Mouse (Mus musculus) limb, embryonic 12.5 days (tissue): ENCODE results near the gene Fam192a. TPM values are rescaled to one million over a fixed set of nuclear protein-coding genes. Genes with fewer than 3 reads are reported as not detected.

ENCODE experiments used
- ATAC-seq: fragments of 200-750 bp; cut with Nextera tagmentation; 2 replicates; pipeline ENCODE4 v1.8.0; 2017; ENCODE audit warnings: low read depth, moderate TSS enrichment; ENCODE audit not compliant: insufficient number of reproducible peaks, insufficient read depth, low FRiP score, low TSS enrichment
- H3K27ac ChIP-seq: fragments of 300-500 bp; sonication (generic); 2 replicates; pipeline ENCODE4 v1.5.1; 2016; ENCODE audit warnings: mild to moderate bottlenecking, moderate library complexity
- H3K27me3 ChIP-seq: fragments of 300-500 bp; sonication (generic); 2 replicates; pipeline ENCODE4 v1.6.1; 2016; ENCODE audit warnings: mild to moderate bottlenecking, moderate library complexity
- H3K36me3 ChIP-seq: fragments of 300-500 bp; sonication (generic); 2 replicates; pipeline ENCODE4 v1.6.1; 2016; ENCODE audit warnings: mild to moderate bottlenecking, moderate library complexity
- H3K4me1 ChIP-seq: fragments of 300-500 bp; sonication (generic); replicated peaks from 2 replicates; pipeline ENCODE4 v1.6.1; 2016
- H3K4me2 ChIP-seq: fragments of 300-500 bp; sonication (generic); 2 replicates; pipeline ENCODE4 v1.6.1; 2016; ENCODE audit warnings: mild to moderate bottlenecking, moderate library complexity
- H3K4me3 ChIP-seq: fragments of 300-500 bp; sonication (generic); replicated peaks from 2 replicates; pipeline ENCODE4 v1.5.1; 2016; ENCODE audit warnings: mild to moderate bottlenecking
- H3K9ac ChIP-seq: fragments of 300-500 bp; sonication (generic); replicated peaks from 2 replicates; pipeline ENCODE4 v1.6.1; 2016; ENCODE audit warnings: mild to moderate bottlenecking, moderate library complexity
- H3K9me3 ChIP-seq: fragments of 300-500 bp; sonication (generic); 2 replicates; pipeline ENCODE4 v1.6.1; 2016; ENCODE audit warnings: mild to moderate bottlenecking, moderate library complexity
- WGBS: fragments of 180-500 bp; shearing (Covaris S2); methylation state at CpG from one replicate; pipeline ENCODE4 v1.1.7; 2016; 5-methylcytosine and 5-hydroxymethylcytosine counted together
- polyA plus RNA-seq: library from polyadenylated mRNA; unstranded; fragments of >200 nt; fragmentation: Nextera tagmentation; extraction: Ambion mirVana; gene quantifications from 2 replicates; pipeline ENCODE4 v1.2.1, GENCODE M21; 2016

Fam192a gene
- polyA plus RNA-seq, 1 experiment from 2014 or later: 83.0 TPM

GRCm38 (mm10) chr8:94549998-94550397, 51.8 kb downstream of the Fam192a start:
- no peak overlapping the region for H3K4me2 ChIP-seq
- no peaks in the 10 kb centered on the region for H3K9me3 ChIP-seq
- no peak overlapping the region for H3K27ac ChIP-seq
- ATAC-seq: no peak
- peaks cover 12% of the 10 kb centered on the region for H3K4me1 ChIP-seq
- no peaks in the 10 kb centered on the region for H3K36me3 ChIP-seq
- WGBS: 89% methylated on average over 5 of the region's 5 CpGs
- no peak overlapping the region for H3K9ac ChIP-seq
- H3K27me3 ChIP-seq: no peaks in the 10 kb centered on the region
- H3K4me3 ChIP-seq: no peak overlapping the region

- H3K4me3 ChIP-seq: no peak overlapping the region
- H3K4me2 ChIP-seq: no peak overlapping the region
- H3K4me1 ChIP-seq: peaks cover 12% of the 10 kb centered on the region
- H3K9me3 ChIP-seq: no peaks in the 10 kb centered on the region
- no peak overlapping the region for H3K9ac ChIP-seq
- no peak for ATAC-seq
- H3K36me3 ChIP-seq: no peaks in the 10 kb centered on the region
- no peaks in the 10 kb centered on the region for H3K27me3 ChIP-seq
- 68% methylated on average over 5 of the region's 5 CpGs for WGBS
- no peak overlapping the region for H3K27ac ChIP-seq
These were observed 52.3 kb downstream of the Fam192a start for GRCm38 (mm10) chr8:94549482-94549881.

- no peak overlapping the region for H3K27ac ChIP-seq
- 80% methylated on average over 5 of the region's 5 CpGs for WGBS
These were observed 52.8 kb downstream of the Fam192a start for GRCm38 (mm10) chr8:94549041-94549440.

GRCm38 (mm10) chr8:94543981-94544380, 57.8 kb downstream of the Fam192a start:
- Histone ChIP-seq H3K27me3 (no peaks in the 10 kb centered on the region), H3K9ac (no peak overlapping the region), H3K4me3 (0 out of 2 replicates have a peak overlapping the region, but pooled peaks have one; percentile 0), H3K9me3 (no peaks in the 10 kb centered on the region), H3K4me2 (peak overlapping the region; percentile 11; the same call in 1 of the 2 replicates), H3K27ac (no peak overlapping the region), H3K4me1 (0 out of 2 replicates have a peak, but pooled peaks cover 6% of the 10 kb centered on the region), H3K36me3 (no peaks in the 10 kb centered on the region)
- 45% methylated on average over 8 of the region's 8 CpGs for WGBS
- peak; percentile 39; the same call in 1 of the 2 replicates for ATAC-seq

More at GRCm38 (mm10) chr8:94549041-94549440, 52.8 kb downstream of the Fam192a start:
- H3K4me3 ChIP-seq: no peak overlapping the region
- H3K9ac ChIP-seq: no peak overlapping the region
- H3K4me1 ChIP-seq: peaks cover 16% of the 10 kb centered on the region
- H3K9me3 ChIP-seq: no peaks in the 10 kb centered on the region
- H3K27me3 ChIP-seq: no peaks in the 10 kb centered on the region
- H3K4me2 ChIP-seq: no peak overlapping the region
- H3K36me3 ChIP-seq: no peaks in the 10 kb centered on the region
- ATAC-seq: no peak

- peaks cover 6% of the 10 kb centered on the region for H3K27me3 ChIP-seq
- no peak overlapping the region for H3K9ac ChIP-seq
- H3K9me3 ChIP-seq: no peaks in the 10 kb centered on the region
- no peaks in the 10 kb centered on the region for H3K36me3 ChIP-seq
- ATAC-seq: no peak
- 0 out of 2 replicates have a peak, but pooled peaks cover 6% of the 10 kb centered on the region for H3K4me1 ChIP-seq
- no peak overlapping the region for H3K27ac ChIP-seq
- no peak overlapping the region for H3K4me2 ChIP-seq
- H3K4me3 ChIP-seq: no peak overlapping the region
- WGBS: 69% methylated on average over 18 of the region's 18 CpGs
These were observed 60.7 kb downstream of the Fam192a start for GRCm38 (mm10) chr8:94540889-94541795.

GRCm38 (mm10) chr8:94540025-94540424, 61.8 kb downstream of the Fam192a start:
- Histone ChIP-seq H3K9ac (no peak overlapping the region), H3K4me3 (no peak overlapping the region), H3K36me3 (no peaks in the 10 kb centered on the region), H3K9me3 (no peaks in the 10 kb centered on the region), H3K27ac (no peak overlapping the region), H3K4me1 (0 out of 2 replicates have a peak, but pooled peaks cover 6% of the 10 kb centered on the region), H3K27me3 (peaks cover 17% of the 10 kb centered on the region), H3K4me2 (no peak overlapping the region)
- no peak for ATAC-seq
- 83% methylated on average over 2 of the region's 2 CpGs for WGBS

- WGBS: 88% methylated on average over 2 of the region's 2 CpGs
- Histone ChIP-seq H3K9me3 (no peaks in the 10 kb centered on the region), H3K27ac (no peak overlapping the region), H3K27me3 (peaks cover 43% of the 10 kb centered on the region), H3K4me3 (no peak overlapping the region), H3K9ac (no peak overlapping the region), H3K4me2 (no peak overlapping the region), H3K4me1 (0 out of 2 replicates have a peak, but pooled peaks cover 9% of the 10 kb centered on the region), H3K36me3 (no peaks in the 10 kb centered on the region)
- ATAC-seq: no peak
These were observed 64.3 kb downstream of the Fam192a start for GRCm38 (mm10) chr8:94537456-94537855.

GRCm38 (mm10) chr8:94535631-94536030, 66.2 kb downstream of the Fam192a start:
- Histone ChIP-seq H3K36me3 (no peaks in the 10 kb centered on the region), H3K4me1 (0 out of 2 replicates have a peak, but pooled peaks cover 10% of the 10 kb centered on the region), H3K4me3 (no peak overlapping the region), H3K27me3 (peaks cover 58% of the 10 kb centered on the region), H3K9me3 (no peaks in the 10 kb centered on the region), H3K4me2 (no peak overlapping the region), H3K9ac (no peak overlapping the region), H3K27ac (no peak overlapping the region)
- ATAC-seq: no peak
- 82% methylated on average over 7 of the region's 7 CpGs for WGBS

GRCm38 (mm10) chr8:94534612-94535011, 67.2 kb downstream of the Fam192a start:
- no peaks in the 10 kb centered on the region for H3K9me3 ChIP-seq
- no peak for ATAC-seq
- no peaks in the 10 kb centered on the region for H3K36me3 ChIP-seq
- no peak overlapping the region for H3K9ac ChIP-seq
- no peak overlapping the region for H3K4me2 ChIP-seq
- peaks cover 58% of the 10 kb centered on the region for H3K27me3 ChIP-seq
- H3K4me1 ChIP-seq: 0 out of 2 replicates have a peak, but pooled peaks cover 10% of the 10 kb centered on the region
- H3K27ac ChIP-seq: no peak overlapping the region
- WGBS: 31% methylated on average over 4 of the region's 4 CpGs
- H3K4me3 ChIP-seq: no peak overlapping the region

- peak within 1 kb of the TSS; percentile 65 for H3K4me3 ChIP-seq
- H3K9ac ChIP-seq: peak within 1 kb of the TSS; percentile 76
- peak within 1 kb of the TSS; percentile 95 for H3K4me2 ChIP-seq
- no peaks in the 10 kb centered on the region for H3K36me3 ChIP-seq
- 0 out of 2 replicates have a peak, but pooled peaks cover 10% of the 10 kb centered on the region for H3K4me1 ChIP-seq
- WGBS: 1% methylated on average over 63 of the region's 81 CpGs
- H3K27ac ChIP-seq: no peak within 1 kb of the TSS
- peaks cover 58% of the 10 kb centered on the region for H3K27me3 ChIP-seq
- H3K9me3 ChIP-seq: no peaks in the 10 kb centered on the region
- ATAC-seq: peak; percentile 71
These were observed 68.7 kb downstream of the Fam192a start, which contains the start of gene Cpne2 for GRCm38 (mm10) chr8:94532873-94533671. TSS of gene Cpne2 (plus strand) at chr8:94532990.

- H3K4me3 ChIP-seq: peak overlapping the region; percentile 65
- H3K27ac ChIP-seq: no peak overlapping the region
- peak overlapping the region; percentile 95 for H3K4me2 ChIP-seq
- 0 out of 2 replicates have a peak, but pooled peaks cover 10% of the 10 kb centered on the region for H3K4me1 ChIP-seq
- no peaks in the 10 kb centered on the region for H3K36me3 ChIP-seq
- WGBS: 0% methylated on average over 34 of the region's 34 CpGs
- peak overlapping the region; percentile 76 for H3K9ac ChIP-seq
- ATAC-seq: no peak
- no peaks in the 10 kb centered on the region for H3K9me3 ChIP-seq
- H3K27me3 ChIP-seq: peaks cover 57% of the 10 kb centered on the region
These were observed 69.3 kb downstream of the Fam192a start for GRCm38 (mm10) chr8:94532525-94532872.
